Mouse (Mus musculus) cortical plate, adult 2 months (tissue): ENCODE data around the gene Slc22a5.

Source experiments
- CTCF ChIP-seq: fragments of 200-500 bp; IDR thresholded peaks from 2 replicates; pipeline ENCODE4 v1.5.1; 2011; ENCODE audit warnings: mild to moderate bottlenecking, control low read depth, low read length; ENCODE audit not compliant: insufficient read depth; ENCODE audit errors: extremely low read depth
- POLR2A ChIP-seq: fragments of 200-500 bp; IDR thresholded peaks from 2 replicates; pipeline ENCODE4 v1.6.1; 2011; ENCODE audit warnings: mild to moderate bottlenecking, low read length, control low read depth; ENCODE audit not compliant: insufficient read depth; ENCODE audit errors: extremely low read depth

DNA sequence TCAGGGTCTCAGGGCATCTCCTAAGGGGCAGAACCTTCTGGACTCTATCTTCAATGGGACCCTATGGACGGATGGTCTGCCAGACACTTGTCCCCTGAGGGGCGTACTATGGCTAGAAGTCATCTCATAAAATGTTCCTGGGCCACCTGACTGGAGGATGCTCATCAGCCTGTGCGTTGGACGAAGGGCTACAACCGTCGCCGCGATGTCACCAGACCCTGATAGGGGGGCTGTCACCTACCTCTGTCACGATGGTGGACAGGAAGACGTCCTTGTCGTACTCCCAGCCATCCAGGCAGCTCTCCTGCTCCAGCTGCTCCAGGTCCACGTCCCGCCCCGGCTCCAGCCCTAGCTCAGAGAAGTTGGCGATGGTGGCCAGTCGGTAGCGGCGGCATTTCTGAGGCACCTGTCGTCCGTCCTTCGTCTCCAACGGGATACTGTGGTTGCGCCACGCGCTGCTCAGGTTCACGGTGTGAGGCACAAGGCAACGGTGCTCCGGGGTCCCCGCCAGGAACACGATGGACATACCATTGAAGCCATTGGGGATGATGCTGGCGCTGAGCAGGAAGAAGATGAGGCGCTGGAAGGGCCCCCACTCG, 455 bp downstream of the Slc22a5 start:
- TF ChIP-seq CTCF (no peak), POLR2A (no peak)
